Mouse (Mus musculus) hindbrain, postnatal 0 days (tissue): ENCODE results near the gene Plcb1. TPM values are rescaled to one million over a fixed set of nuclear protein-coding genes. Genes with fewer than 3 reads are reported as not detected.
A peak's percentile ranks its signal among the peaks of the same experiment; 100 is the strongest.

Source experiments
- ATAC-seq: fragments of 200-750 bp; cut with Nextera tagmentation; 2 replicates; pipeline ENCODE4 v1.8.0; 2017; ENCODE audit warnings: mild to moderate bottlenecking, moderate TSS enrichment, moderate library complexity
- DNase-seq: peaks from one replicate; pipeline ENCODE4 v3.0.0-alpha.2; 2015; ENCODE audit warnings: low spot score
- H3K27ac ChIP-seq: fragments of 300-500 bp; sonication (generic); 2 replicates; pipeline ENCODE4 v1.5.1; 2014; ENCODE audit warnings: mild to moderate bottlenecking
- H3K27me3 ChIP-seq: fragments of 300-500 bp; sonication (generic); 2 replicates; pipeline ENCODE4 v1.6.1; 2014; ENCODE audit warnings: low read length, mixed read lengths; ENCODE audit not compliant: insufficient read depth
- H3K36me3 ChIP-seq: fragments of 300-500 bp; sonication (generic); 2 replicates; pipeline ENCODE4 v1.6.1; 2014; ENCODE audit warnings: low read length, mixed read lengths; ENCODE audit not compliant: insufficient read depth
- H3K4me1 ChIP-seq: fragments of 300-500 bp; sonication (generic); 2 replicates; pipeline ENCODE4 v1.6.1; 2014; ENCODE audit warnings: antibody characterized with exemption, low read length, mixed read lengths; ENCODE audit not compliant: insufficient read depth
- H3K4me2 ChIP-seq: fragments of 300-500 bp; sonication (generic); 2 replicates; pipeline ENCODE4 v1.6.1; 2014; ENCODE audit warnings: low read depth, mild to moderate bottlenecking, low read length, moderate library complexity, mixed read lengths
- H3K4me3 ChIP-seq: fragments of 300-500 bp; sonication (generic); 2 replicates; pipeline ENCODE4 v1.5.1; 2014; ENCODE audit warnings: low read length
- H3K9ac ChIP-seq: fragments of 300-500 bp; sonication (generic); replicated peaks from 2 replicates; pipeline ENCODE4 v1.6.1; 2014; ENCODE audit warnings: mild to moderate bottlenecking, low read length, moderate library complexity, mixed read lengths
- H3K9me3 ChIP-seq: fragments of 300-500 bp; sonication (generic); 2 replicates; pipeline ENCODE4 v1.6.1; 2016; ENCODE audit warnings: low read length, mixed read lengths
- CTCF ChIP-seq: IDR thresholded peaks from 2 replicates; pipeline ENCODE4 v1.5.1; 2016; ENCODE audit warnings: antibody characterized with exemption, control low read depth, low read depth
- WGBS: fragments of 180-500 bp; shearing (Covaris S2); extraction: QIAGEN DNeasy Blood & Tissue Kit; methylation state at CpG from one replicate; pipeline ENCODE4 v1.1.7; 2014; 5-methylcytosine and 5-hydroxymethylcytosine counted together
- polyA plus RNA-seq: library from polyadenylated mRNA; unstranded; fragments of >200 nt; fragmentation: Nextera tagmentation; extraction: Ambion mirVana; gene quantifications from 2 replicates; pipeline ENCODE4 v1.2.1, GENCODE M21; 2015
- total RNA-seq: library from RNA; depleted of rRNA; stranded (reverse); fragments of >200 nt; gene quantifications from 2 replicates; pipeline ENCODE4 v1.2.3, GENCODE M21; 2014; rRNA removed

The Plcb1 gene
- 46.8 and 48.8 TPM in 2 replicates for total RNA-seq
- 47.4 and 51.5 TPM in 2 replicates for polyA plus RNA-seq

DNA sequence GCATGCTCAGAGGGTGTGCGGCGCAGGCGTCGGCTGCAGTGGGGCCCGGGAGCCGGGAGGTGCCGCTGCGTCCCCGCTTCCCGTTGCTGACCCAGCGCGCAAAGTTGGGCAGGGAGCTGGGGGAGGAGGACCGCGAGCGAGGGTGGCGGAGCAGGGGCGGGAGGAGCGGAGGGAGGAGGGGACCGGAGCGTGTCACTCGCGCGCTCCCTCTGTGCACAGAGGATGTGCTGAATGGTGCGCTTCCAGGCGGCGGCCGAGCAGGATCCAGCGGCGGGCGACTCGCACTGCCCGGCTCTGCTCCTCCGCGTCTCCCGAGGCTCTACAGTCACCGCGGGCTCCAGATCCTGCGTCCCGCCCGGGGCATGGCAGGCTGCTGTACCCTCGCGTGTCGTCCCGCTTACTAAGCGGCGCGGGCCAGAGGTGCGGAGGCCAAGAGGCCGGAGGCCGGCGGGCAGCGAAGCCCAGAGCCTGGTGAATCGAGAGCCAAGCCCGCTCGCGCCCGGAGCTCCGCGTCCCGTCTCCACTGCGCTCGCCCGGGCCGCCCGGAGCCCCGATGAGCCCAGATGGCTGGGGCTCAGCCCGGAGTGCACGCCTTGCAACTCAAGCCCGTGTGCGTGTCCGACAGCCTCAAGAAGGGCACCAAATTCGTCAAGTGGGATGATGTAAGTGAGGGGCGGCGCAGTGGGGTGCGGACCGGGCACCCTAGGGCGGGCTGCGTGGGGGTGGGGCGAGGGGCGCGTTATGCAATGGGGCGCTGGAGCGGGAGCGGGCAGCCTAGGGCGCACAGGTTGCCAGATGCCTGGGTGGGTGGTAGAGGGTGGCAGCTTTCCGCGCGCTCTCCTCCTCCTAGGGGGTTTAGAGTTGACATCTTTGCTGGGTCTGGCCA is at the start of gene Plcb1:
Plcb1 (plus strand) TSS at position 98 of the 886 bp plus-strand sequence.
- ATAC-seq (peak; percentile 96), DNase-seq (peak; percentile 93)
- under 1% methylated on average over 79 of the region's 88 CpGs for WGBS
- no peaks in the 10 kb centered on the region for H3K27me3 ChIP-seq
- 0 out of 2 replicates have a peak, but pooled peaks cover 4% of the 10 kb centered on the region for H3K4me1 ChIP-seq
- no peaks in the 10 kb centered on the region for H3K36me3 ChIP-seq
- peak within 1 kb of the TSS; percentile 78 for H3K9ac ChIP-seq
- H3K9me3 ChIP-seq, result no peaks in the 10 kb centered on the region
- H3K27ac ChIP-seq, result peak within 1 kb of the TSS; percentile 75
- H3K4me2 ChIP-seq, result peak within 1 kb of the TSS; percentile 88
- TF ChIP-seq CTCF, result peak; percentile 78
- H3K4me3 ChIP-seq, result peak within 1 kb of the TSS; percentile 81

DNA sequence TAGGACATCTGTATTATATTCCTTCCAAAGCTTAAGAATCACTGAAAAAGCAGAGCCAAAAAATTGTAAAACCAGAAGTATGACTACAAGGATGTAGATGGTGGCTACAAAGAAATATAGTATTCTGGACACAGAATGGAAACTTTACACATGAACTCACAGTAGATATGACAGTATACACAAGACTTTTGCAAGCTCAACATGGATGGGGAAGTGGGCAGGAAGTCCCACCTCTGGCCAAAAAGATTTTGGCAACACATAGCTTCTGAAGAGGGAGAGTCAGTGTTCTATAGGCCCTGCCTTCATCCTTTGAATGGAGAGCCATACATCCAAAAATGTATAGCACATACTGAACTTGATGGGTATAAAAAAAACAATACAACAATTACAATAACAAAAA is 30.3 kb upstream of the Plcb1 start:
- Histone ChIP-seq H3K4me2 (no peak overlapping the region), H3K27ac (no peak overlapping the region), H3K27me3 (no peaks in the 10 kb centered on the region), H3K4me3 (no peak overlapping the region), H3K9ac (no peak overlapping the region), H3K9me3 (no peaks in the 10 kb centered on the region), H3K4me1 (no peaks in the 10 kb centered on the region), H3K36me3 (no peaks in the 10 kb centered on the region)
- ATAC-seq, result no peak
- no peak for TF ChIP-seq CTCF
- no peak for DNase-seq

DNA sequence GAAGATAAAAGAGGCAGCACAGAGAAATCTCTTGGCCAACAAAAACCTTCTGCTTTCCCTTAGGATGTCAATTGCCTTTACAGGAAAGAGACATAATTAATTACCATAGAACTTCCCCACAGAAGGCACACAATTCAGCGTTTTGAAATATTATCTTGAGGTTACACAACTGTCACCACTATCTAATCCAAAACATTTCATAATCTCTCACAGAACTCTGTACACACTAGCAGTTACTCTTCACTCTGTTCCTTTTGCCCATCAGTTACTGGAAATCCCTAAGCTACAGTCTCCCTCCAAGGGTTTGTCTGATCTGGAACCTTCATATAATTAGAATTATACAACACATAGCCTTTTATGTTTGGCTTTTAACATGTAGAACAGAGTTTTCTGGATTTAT is 29.8 kb upstream of the Plcb1 start:
- H3K36me3 ChIP-seq, result no peaks in the 10 kb centered on the region
- no peak overlapping the region for H3K4me2 ChIP-seq
- TF ChIP-seq CTCF, result no peak
- no peaks in the 10 kb centered on the region for H3K27me3 ChIP-seq
- 58% methylated on average over 1 of the region's 1 CpGs for WGBS
- H3K4me3 ChIP-seq, result no peak overlapping the region
- no peaks in the 10 kb centered on the region for H3K9me3 ChIP-seq
- H3K4me1 ChIP-seq, result no peaks in the 10 kb centered on the region
- DNase-seq (no peak), ATAC-seq (no peak)
- H3K27ac ChIP-seq, result no peak overlapping the region
- H3K9ac ChIP-seq, result no peak overlapping the region

DNA sequence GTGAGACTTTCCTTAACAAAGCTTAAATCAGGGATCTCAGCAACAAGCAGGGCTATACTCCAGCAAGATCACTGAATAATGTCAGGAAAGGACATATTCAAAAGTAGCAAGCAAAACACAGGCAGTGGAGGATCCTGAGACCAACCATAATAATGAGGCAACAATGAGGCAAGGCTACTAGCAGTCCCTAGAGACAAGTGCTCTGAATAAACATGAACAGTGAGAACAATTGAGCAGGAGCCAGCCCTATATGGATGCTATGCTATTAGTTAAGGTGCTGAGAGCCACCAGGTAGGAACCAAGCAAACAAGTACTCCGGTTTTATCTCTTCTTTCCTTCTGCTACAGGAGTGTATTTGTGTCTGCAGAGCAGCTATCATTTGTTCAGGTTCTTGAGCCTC is 24.8 kb upstream of the Plcb1 start:
- ATAC-seq (no peak), DNase-seq (no peak)
- WGBS, result 87% methylated on average over 1 of the region's 1 CpGs
- Histone ChIP-seq H3K36me3 (no peaks in the 10 kb centered on the region), H3K4me1 (no peaks in the 10 kb centered on the region), H3K27me3 (no peaks in the 10 kb centered on the region), H3K9ac (no peak overlapping the region), H3K4me2 (no peak overlapping the region), H3K9me3 (no peaks in the 10 kb centered on the region), H3K27ac (no peak overlapping the region), H3K4me3 (no peak overlapping the region)
- TF ChIP-seq CTCF, result no peak

DNA sequence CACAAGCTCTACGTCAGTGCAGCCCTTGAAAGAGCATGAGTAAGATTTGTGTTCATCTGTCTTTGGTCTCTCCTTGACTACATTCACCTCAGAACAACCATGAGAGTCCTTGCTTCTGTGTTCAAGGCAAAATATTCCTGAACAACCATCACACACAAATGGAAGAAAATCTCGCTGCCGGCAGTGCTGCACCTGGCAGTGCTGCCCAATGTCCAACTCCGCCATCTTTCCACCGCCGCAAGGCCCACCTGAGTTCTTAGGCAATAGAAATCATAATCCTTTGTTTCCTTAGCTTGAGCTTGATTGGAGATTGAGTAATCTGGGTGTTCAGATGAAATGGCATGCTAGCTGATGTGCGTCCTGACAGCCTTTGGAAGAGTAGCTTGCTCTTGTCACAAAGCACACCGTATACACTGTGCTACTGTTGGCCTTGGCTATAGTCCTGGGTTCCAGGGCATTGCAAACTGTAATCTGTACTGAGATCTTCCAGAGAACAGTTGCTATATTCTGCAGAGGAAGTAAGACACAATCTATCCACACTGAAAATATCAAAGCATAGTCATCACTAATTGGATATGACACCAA is 22.4 kb upstream of the Plcb1 start:
- no peak overlapping the region for H3K27ac ChIP-seq
- no peak for ATAC-seq
- H3K27me3 ChIP-seq, result no peaks in the 10 kb centered on the region
- no peaks in the 10 kb centered on the region for H3K4me1 ChIP-seq
- no peaks in the 10 kb centered on the region for H3K36me3 ChIP-seq
- no peak overlapping the region for H3K4me3 ChIP-seq
- H3K9ac ChIP-seq, result no peak overlapping the region
- TF ChIP-seq CTCF, result no peak
- H3K4me2 ChIP-seq, result no peak overlapping the region
- no peak for DNase-seq
- H3K9me3 ChIP-seq, result no peaks in the 10 kb centered on the region
- 95% methylated on average over 8 of the region's 8 CpGs for WGBS

DNA sequence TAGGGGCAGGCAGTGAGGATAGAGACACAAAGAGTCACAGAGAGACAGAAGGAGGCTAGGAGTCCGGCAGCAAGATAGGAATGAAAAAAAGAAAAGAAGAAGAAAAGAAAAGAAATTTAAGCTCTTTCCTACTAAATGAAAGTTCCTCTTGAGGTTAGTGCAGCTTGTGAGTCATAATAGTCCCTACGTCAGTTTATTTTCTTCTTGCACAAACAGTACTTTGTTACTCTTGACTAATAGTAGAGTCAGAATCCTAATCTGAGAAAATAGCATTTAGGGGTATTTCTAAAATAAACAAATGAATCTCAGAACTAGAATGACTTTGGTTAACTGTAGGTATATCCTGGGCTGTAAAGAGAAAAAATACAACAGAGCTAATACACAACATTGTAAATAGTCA is 21.4 kb upstream of the Plcb1 start:
- H3K9ac ChIP-seq, result no peak overlapping the region
- ATAC-seq (no peak), DNase-seq (no peak)
- H3K4me3 ChIP-seq, result no peak overlapping the region
- no peaks in the 10 kb centered on the region for H3K4me1 ChIP-seq
- no peak for TF ChIP-seq CTCF
- no peak overlapping the region for H3K4me2 ChIP-seq
- no peaks in the 10 kb centered on the region for H3K36me3 ChIP-seq
- H3K27ac ChIP-seq, result no peak overlapping the region
- 90% methylated on average over 2 of the region's 2 CpGs for WGBS
- H3K27me3 ChIP-seq, result no peaks in the 10 kb centered on the region
- no peaks in the 10 kb centered on the region for H3K9me3 ChIP-seq

DNA sequence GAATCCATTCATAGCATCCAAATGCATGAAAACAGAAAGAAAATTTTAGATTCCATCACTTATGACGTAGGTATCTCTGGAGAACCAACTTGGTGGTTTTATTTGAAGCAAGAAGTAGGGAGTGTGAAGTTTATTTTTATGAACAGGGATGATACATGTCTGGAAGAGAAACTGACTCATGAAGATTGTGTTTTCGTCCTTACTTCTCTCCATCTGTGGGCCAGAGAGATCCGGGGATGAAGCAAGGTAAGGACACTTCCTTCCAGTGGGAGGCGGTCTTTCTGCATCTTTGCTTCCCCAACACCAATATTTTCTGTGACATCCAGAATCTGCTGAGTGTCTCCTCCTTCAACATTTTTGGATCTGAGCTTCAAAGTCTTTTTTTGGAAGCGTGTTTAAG is 6.0 kb upstream of the Plcb1 start:
- H3K27ac ChIP-seq, result no peak overlapping the region
- WGBS, result 79% methylated on average over 5 of the region's 5 CpGs
- H3K4me3 ChIP-seq, result no peak overlapping the region
- H3K4me1 ChIP-seq, result no peaks in the 10 kb centered on the region
- H3K9ac ChIP-seq, result no peak overlapping the region
- no peaks in the 10 kb centered on the region for H3K27me3 ChIP-seq
- no peak overlapping the region for H3K4me2 ChIP-seq
- peak; percentile 22; the same call in 1 of the 2 replicates for TF ChIP-seq CTCF
- no peaks in the 10 kb centered on the region for H3K9me3 ChIP-seq
- ATAC-seq, result no peak
- no peaks in the 10 kb centered on the region for H3K36me3 ChIP-seq
- no peak for DNase-seq
